Mouse (Mus musculus) right cerebral cortex, adult 2 months (tissue): ENCODE results near the gene Gemin4.
A peak's percentile ranks its signal among the peaks of the same experiment; 100 is the strongest.

Experiments used
- DNase-seq, 2 experiments: peaks; one replicate each; pipeline ENCODE4 v3.0.0; 2021 to 2022; ENCODE audit warnings: low spot score in 2 of 2

Gemin4 gene

DNA sequence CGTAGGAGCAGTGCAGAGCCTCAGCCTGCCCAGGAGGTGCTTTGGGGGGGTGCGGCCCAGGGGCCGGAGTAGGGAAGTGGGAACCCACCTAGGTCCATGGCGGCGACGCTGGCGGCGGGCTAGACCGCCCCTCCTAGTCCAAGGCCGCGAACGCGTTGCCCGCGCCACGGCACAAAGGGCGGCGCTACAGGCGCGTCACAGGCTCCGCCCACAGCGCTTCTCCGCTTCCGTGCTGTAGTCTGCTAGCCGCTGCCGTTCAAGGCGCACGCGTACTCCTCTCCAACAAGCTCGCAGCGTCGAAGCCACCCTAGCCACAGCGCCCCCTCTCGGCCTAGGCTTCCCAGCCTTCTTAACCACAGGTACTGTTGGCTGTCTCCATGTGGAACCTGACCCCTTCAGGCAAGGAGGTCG is at the start of gene Gemin4, which contains the start of gene Dbil5:
Gene Gemin4 (minus strand): TSS at position 275 of the 411 bp plus-strand sequence.
Gene Dbil5 (plus strand): TSS at position 219 of the 411 bp plus-strand sequence.
- peak; percentile 97 to 98 for DNase-seq

DNA sequence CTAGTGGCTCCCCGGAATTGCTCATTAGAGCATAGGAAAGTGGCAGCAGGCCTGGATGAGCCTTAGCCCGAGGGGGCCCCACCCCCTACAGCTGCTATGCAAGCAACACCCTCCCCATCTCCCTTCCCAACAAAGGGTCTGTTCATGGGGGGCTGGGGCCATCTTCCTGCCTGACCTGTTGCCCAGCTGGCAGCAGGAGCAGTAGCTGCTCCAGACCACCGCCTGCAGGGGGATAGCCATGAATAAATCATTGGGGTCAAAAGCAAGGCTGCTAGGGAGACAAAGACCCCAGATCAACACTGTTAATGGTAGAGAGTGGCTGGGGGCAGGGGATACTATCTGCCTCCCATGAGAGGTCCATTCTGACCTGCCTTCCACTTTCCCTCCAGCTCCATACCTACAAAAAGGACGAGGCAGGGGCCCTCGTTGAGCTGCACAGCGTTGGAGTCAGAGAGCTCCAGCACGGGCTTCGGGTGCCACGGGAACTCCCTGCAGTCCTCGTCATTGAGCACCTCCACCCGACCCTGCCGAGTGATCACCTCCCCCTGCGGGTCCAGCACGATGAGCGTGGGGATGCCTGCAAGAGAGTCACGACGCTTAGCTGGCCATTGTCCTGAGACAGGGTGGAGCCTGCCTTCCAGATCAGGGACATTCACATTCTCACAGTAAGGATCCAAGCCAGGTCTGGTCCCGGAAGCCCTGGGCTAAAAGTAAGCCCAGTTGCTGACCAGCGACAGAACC is 45.3 kb upstream of the Gemin4 start:
- DNase-seq: no peak

DNA sequence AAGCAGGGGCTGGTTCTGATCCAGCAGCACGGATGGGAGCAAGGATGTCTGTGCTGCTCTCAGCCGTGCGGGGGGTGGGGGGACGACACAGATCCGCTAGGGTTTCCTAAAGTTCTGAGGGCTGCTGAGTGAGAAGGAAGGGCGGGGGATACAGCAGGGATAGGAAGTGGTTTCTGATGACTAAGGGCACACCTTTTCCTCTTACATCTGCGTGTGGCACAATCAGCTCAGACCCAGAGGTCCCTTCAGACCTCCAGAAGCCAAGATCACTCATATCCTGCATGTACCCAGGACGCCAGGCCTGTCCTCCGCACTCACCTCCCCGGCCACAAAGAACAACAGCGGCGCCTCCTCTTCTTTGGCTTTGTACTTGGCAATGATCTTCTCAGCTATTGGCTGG is 43.8 kb upstream of the Gemin4 start:
- DNase-seq: no peak

DNA sequence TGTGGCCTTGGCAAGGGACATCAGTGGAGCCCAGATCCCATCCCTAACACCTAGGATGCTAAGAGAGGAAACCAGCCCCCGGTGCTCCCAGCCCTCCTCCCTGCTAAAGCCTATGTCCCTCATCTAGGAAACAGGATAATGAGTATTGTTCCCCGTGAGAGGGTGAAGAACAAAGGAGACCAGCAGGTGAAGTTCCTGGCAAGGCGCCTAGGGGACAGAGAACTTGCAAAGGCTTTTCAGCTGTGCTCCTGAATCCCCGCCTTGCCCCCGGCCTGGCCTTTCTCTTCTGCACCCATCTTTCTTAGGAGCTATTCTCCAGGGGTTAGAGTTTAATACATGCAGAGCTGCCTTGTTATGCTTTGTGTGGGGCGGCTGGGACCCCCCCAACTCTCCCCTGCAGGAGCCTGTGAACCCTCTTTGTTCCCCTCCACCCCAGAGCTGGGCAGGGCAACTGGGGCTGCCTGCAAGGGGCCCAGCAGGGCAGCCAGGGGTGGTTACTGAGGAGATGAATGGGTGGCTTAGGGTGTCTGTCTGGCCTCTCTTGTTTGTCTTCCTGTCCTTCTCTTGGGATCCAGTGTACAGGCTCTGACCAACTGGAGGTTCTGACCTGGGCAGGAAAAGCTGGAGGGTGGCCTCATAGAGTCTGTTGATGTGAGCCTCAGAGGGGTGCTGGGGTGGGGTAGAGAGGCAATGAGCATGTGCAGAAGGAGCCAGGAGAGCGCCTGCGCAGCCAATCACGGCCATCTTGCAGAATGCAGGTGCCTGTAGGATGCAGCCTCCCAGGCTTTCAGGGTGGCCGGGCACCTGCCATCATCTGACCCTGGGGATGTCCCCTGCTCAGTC is 43.0 kb upstream of the Gemin4 start:
- DNase-seq: no peak

DNA sequence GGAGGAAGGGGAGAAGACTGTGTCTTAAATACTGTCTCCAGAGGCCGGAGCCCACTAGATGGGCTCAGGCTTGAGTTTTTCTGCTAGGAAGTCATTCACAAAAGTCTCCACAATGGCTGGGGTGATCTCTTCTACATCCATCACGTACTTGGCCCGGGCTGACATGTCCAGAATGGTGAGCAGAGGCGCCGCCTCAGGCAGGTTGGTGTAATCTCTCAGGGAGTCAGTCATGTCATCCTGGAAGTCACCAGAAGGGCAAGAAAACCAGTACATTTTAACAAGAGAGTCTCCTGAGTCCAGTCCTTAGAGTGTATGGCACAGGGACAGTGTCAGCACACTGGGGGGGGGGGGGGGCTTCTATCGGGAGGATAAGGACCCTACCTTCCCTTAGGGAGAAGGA is 41.0 kb upstream of the Gemin4 start:
- no peak for DNase-seq

DNA sequence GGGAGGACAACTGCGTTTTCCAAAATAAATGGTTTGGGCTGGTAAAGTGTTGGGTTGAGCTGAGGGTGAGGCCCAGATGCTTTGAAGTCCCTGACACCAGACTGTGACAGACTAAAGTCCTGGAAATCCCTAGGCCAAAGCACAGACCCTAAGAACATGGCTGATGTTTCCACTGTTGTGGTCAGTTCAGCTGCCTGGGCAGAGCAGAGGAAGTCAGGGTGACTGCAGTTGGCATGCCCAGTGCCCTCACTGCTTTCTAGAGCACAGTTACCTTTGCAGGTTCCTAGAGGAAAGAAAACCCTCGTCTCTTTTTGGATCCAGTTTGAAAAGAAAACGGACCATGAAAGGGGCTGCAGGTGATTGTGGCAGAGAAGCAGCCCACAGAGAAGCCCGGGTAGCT is 39.9 kb upstream of the Gemin4 start:
- DNase-seq: no peak

DNA sequence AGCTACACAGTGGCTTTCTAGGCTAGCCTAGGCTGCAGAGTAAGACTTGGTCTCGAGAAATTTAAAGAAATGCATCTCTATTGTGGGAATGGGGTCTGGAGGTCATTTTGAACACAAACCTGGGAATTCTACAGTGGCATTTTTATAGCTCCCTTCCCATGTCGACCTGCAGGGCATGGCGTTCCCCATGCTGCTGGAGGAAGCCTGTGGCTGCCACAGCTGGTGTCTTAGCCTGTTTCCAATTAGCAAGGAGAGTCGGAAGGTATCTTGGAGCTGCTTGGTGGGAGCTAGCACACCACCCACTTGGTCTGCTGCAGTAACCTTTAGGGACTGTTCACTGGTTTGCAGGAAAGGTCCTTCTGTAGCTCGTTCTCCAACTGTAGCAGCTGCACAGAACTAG is 38.7 kb upstream of the Gemin4 start:
- DNase-seq: no peak

DNA sequence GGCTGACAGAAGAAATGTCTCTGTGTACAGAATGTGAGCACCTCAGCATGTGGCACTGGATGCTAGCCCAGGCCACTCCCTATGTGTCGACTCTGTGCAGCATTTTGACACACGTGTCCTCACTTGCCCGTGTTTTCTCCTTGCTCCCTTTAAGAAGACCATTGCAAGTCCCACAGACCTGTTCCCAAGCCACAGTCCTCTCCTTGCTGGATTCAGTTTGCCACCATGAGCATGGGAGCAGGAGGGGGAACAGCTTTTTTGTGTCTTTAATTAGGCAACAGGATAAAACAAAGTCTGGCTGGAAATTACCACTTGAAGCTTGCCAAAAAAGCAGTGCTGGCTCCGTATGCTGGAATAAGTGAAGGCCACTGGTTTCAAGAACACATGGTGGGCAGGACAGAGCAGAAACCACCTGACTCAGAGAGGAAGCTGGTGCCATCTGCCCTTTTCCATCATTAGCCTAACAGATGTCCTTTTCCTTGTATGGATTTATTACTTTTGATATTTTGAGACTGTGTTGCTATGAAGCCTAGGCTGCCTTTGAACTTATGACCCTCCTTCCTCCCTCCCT is 38.1 kb upstream of the Gemin4 start:
- DNase-seq: peak in 1 of 2 experiments; percentile 26

DNA sequence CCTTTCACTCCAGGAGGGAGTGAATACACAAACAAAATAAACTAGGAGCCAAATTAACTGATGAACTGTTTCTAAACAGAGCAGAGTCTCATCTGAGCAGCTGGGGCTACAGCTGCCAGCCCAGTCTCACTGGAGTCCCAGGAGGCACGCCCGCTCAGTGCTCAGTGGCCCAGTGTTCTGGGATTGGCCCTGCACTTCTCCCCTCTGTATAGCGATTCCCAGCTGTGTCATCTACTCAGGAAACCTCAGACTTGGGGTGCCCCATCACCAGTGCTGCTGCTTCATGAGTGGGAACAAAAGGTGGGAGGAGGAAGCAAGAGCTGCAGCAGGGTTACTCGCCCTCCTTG is 36.4 kb upstream of the Gemin4 start:
- no peak for DNase-seq

DNA sequence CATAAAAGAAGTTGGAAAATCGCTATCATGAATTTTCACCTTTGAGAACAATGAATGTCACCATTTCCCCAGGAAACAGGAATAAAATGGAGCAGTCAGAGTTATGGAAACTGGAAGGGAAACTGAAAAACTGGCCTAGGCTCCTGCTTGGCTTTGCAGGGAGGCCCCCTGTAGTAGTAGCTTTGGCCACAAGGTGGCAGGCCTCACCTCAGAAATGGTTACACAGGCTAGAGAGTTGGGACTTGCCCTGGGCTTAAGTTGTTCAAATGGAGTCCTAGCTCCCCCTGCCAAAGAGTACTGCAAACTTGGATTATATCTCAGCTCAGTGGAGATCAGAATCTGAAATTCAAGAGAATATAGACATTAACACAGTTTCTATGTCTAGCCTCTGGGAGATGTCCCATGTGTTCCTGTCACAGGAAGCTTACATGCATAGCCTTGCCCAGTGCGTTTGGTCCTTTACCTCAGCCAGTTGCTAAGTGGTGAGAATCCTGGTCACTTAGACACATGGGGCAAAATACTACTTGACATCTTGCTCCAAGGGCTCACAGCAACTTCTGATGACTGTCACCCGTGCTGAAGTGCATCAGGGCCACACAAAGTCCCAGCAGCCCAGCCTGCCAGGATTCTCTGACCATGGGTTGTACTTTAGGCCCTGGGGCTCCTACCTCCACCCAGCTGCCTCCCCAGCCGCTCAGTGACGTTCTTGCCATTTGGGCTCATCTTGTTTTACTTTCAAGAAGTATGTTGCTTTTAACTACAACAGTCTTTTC is 35.9 kb upstream of the Gemin4 start:
- peak; percentile 88 to 90 for DNase-seq

DNA sequence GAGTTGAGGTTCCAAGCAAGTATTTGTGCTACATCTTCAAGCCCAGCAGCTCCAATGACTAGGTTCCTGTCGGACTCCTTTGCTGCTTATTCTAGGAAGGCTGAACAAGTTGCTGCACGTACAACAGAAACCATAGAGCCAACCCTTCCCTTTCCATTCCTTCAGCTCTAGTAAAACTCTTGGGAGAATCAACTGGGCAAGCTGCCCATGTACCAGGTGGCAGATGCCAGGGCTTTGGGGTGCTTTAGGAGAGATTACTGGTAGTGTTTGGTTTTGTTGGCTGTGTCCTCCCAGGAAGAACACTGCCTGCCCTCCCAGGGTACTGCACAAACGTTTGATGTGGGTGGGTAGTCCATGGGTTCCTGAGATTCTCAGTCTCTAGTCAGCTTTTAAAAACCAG is 34.6 kb upstream of the Gemin4 start:
- no peak for DNase-seq

DNA sequence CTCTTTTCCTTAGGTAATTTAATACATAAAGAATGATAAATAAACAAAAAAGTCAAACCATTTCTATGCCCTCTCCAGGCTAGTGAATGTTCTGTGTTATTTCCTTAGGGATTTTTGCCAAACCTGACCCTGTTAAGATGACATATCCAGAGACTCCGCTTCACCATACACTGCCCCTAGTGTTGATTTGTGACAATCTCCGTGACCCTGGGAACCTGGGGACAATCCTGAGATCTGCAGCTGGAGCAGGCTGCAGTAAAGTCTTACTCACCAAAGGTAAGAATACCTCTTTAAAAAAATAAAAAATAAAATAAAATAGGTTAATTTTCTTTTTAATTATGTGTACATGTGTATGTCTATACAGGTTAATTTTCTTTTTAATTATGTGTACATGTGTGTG is 29.8 kb upstream of the Gemin4 start:
- DNase-seq: no peak

DNA sequence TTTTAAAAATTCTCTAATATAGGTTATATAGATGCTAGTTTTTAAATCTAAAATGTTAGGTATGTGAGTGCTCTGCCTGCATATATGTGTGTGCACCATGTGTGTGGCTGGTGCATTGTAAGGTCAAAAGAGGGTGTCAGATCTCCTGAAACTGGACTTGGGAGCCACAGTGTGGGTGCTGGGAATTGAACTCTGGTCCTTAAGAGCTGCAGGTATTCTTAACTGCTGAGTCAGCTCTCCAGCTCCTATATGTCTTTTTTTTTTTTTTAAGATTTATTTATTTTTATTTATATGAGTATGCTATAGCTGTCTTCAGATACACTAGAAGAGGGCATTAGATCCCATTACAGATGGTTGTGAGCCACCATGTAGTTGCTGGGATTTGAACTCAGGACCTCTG is 29.0 kb upstream of the Gemin4 start:
- DNase-seq: no peak

DNA sequence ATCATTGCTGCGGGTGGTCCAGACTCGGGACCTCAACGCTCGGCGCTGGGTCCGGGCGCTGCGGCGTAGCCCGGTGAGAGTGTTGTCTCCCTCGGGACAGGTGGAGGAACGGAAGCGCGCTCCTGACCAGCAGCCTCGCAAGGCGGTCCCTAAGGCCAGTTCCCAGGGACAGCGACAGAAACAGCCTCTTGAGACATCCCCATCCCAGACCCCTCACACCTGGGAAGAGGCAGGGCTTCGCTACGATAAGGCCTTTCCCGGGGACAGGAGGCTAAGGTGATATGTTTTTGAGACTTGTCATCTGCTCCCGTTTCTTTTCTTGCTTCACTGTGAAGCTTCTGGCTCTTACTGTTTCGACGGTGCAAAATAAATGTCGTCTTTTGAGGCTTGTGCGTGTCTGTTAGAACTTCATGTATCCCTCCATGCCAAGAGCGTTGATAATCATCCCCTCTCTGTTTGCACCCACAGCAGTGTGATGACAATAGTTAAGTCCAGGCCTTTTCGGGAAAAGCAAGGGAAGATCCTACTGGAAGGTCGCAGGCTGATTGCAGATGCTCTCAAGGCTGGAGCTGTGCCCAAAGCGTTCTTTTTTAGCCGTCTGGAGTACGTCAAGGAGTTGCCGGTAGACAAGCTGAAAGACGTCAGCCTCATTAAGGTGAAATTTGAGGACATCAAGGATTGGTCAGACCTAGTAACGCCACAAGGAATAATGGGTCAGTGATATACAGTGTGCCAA is 26.5 kb upstream of the Gemin4 start:
- DNase-seq: no peak

DNA sequence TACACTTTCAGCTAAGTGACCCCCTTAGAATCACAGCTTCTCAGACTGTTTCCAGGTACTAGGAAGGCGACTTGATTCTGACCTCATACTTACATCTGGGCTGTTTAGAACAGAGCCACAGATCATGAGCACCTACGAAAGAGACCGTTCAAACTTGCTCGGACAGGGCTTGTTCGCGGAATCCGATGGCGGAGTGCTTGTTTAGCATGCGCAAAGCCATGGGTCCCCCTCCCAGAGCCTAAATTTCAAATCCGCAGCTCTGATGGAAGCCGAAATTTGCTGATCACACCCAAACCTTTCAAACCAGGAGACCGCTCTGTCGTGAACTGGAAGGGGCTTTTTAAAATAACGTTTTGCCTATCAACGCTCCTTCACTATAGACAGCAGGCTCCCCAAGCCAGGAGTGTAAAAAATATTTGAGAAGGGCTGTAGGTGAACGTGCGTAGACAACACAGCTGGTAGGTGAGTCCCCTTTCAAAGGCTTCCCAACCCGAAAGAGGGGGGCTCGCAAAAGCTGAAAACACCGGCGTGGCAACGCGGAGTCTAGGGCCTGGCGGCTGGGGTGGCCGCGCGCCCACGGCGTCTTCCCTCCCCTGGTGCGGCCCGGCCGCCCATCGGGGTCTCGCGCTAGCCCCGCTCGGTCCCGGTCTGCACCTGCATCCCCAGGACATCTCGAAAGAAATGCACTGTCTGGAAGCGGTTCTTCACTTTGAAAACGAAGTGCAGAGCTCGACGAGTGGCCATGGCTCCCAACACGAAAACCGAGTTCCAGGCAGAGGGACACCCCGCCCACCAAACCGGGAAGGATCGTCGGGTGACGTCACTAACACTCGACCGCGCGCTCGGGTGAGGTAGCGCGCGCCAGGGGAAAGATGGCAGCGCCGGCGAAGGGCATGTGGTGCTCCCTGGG is 25.7 kb upstream of the Gemin4 start, which contains the start of the genes Mrm3 and Glod4:
Gene Mrm3 (plus strand): TSS at position 815 of the 910 bp plus-strand sequence.
Gene Glod4 (minus strand): TSS at position 825 of the 910 bp plus-strand sequence.
- peak; percentile 94 to 96 for DNase-seq

DNA sequence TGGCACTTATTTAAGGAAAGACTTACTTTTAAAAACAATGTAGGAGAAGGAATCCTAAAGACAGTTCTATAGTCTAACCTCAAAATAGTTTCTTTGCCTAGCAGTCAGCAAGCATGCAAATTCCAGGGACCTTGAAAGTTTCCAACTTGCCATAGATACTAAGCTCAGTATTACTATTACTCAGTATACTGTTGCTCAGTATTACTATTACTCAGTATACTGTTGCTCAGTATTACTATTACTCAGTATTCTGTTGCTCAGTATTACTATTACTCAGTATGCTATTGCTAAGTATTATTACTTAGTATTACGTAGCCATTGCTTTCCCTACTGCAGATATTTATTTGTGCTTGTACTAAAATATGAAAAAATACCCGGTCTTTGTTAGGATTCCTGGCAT is 22.3 kb upstream of the Gemin4 start:
- no peak for DNase-seq

DNA sequence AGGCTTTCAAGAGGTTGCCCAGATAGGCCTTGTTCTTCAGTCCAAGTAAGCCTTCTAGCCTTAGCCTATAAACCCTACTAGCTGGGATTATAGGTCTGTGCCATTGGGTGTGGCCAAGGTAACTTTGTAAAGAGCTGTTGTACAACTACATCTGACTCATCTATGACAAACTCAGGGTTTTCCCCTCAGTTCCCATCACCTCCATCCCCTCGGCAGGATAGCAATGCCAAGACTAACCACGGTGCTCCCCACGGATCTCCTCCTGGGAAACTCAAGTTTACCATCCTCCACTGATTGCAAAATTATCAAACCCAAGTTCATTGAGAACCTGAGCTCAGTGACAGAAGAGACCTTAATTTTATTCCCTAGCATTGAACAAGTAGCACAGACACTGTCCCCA is 18.7 kb upstream of the Gemin4 start:
- DNase-seq: no peak

DNA sequence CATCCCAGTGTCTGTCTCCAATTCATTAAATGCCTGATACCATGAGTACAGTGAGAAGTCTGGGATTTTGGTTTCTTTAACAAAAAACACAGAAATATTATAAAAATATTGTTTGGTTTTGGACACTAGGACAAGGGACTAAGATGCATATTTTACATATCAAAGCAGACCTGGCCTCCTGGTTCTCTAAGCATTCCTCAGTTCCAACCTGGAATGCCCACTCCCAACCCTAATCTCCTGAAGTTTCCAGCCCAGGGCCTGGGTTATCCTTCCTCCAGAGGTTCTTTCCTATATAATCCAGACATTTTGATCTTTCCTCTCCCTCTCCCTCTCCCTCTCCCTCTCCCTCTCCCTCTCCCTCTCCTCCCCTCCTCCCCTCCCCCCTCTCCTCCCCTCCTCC is 7.6 kb upstream of the Gemin4 start:
- no peak for DNase-seq

DNA sequence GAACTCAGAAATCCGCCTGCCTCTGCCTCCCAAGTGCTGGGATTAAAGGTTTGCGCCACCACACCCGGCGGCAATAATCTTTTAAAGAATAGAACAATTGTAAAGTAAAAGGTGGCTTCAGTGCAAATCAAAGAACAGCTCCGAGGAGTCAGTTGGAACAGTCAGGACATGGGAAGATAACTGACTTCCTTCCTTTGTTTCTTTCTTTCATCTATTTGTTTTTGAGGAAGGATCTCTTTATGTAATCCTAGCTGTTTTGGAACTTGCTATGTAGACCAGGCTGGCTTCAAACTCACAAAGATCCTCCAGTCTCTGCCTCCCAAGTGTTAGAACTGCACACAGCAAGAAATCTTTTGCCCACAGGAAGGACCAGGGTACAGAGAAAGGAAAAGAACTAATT is 7.2 kb upstream of the Gemin4 start:
- DNase-seq: no peak
